Mouse (Mus musculus): Measurements from ENCODE around the gene Mybph.

Mybph gene

GRCm38 (mm10) chr1:134193126-134193525, at the start of gene Mybph:
Mybph (plus strand) TSS chr1:134193448.
- DNase-seq (ENCODE audit: low spot score in 2 of 2): no peak

GRCm38 (mm10) chr1:134146066-134146465, 47.2 kb upstream of the Mybph start:
- no peak for DNase-seq (ENCODE audit: low spot score in 2 of 2)

GRCm38 (mm10) chr1:134150076-134150475, 43.2 kb upstream of the Mybph start:
- DNase-seq (ENCODE audit: low spot score in 2 of 2): no peak

- DNase-seq (ENCODE audit: low spot score in 2 of 2): no peak
Measured at GRCm38 (mm10) chr1:134150745-134151144, 42.5 kb upstream of the Mybph start.

- peak; percentile 70 to 78 for DNase-seq (ENCODE audit: low spot score in 2 of 2)
Measured at GRCm38 (mm10) chr1:134151655-134152412, 41.4 kb upstream of the Mybph start.

GRCm38 (mm10) chr1:134152626-134153590, 40.3 kb upstream of the Mybph start:
- DNase-seq (ENCODE audit: low spot score in 2 of 2): no peak

- no peak for DNase-seq (ENCODE audit: low spot score in 2 of 2)
Measured at GRCm38 (mm10) chr1:134154121-134154520, 39.1 kb upstream of the Mybph start.

GRCm38 (mm10) chr1:134154655-134155054, 38.6 kb upstream of the Mybph start:
- DNase-seq (ENCODE audit: low spot score in 2 of 2): no peak

GRCm38 (mm10) chr1:134160404-134160803, 32.8 kb upstream of the Mybph start:
- no peak for DNase-seq (ENCODE audit: low spot score in 2 of 2)

GRCm38 (mm10) chr1:134161399-134161798, 31.8 kb upstream of the Mybph start:
- no peak for DNase-seq (ENCODE audit: low spot score in 2 of 2)

- DNase-seq (ENCODE audit: low spot score in 2 of 2): no peak
Measured at GRCm38 (mm10) chr1:134162510-134163225, 30.6 kb upstream of the Mybph start.

- no peak for DNase-seq (ENCODE audit: low spot score in 2 of 2)
Measured at GRCm38 (mm10) chr1:134163476-134163875, 29.8 kb upstream of the Mybph start.

- no peak for DNase-seq (ENCODE audit: low spot score in 2 of 2)
Measured at GRCm38 (mm10) chr1:134164454-134164853, 28.8 kb upstream of the Mybph start.

GRCm38 (mm10) chr1:134166547-134166946, 26.7 kb upstream of the Mybph start:
- DNase-seq (ENCODE audit: low spot score in 2 of 2): no peak

- no peak for DNase-seq (ENCODE audit: low spot score in 2 of 2)
Measured at GRCm38 (mm10) chr1:134167416-134168305, 25.6 kb upstream of the Mybph start.

GRCm38 (mm10) chr1:134168567-134168966, 24.7 kb upstream of the Mybph start:
- no peak for DNase-seq (ENCODE audit: low spot score in 2 of 2)

- no peak for DNase-seq (ENCODE audit: low spot score in 2 of 2)
Measured at GRCm38 (mm10) chr1:134168985-134169697, 24.1 kb upstream of the Mybph start.

- DNase-seq (ENCODE audit: low spot score in 2 of 2): no peak
Measured at GRCm38 (mm10) chr1:134173081-134173480, 20.2 kb upstream of the Mybph start.

- no peak for DNase-seq (ENCODE audit: low spot score in 2 of 2)
Measured at GRCm38 (mm10) chr1:134177976-134178375, 15.3 kb upstream of the Mybph start.

GRCm38 (mm10) chr1:134182025-134182424, 11.2 kb upstream of the Mybph start, which contains the start of gene Chil1:
Chil1 (plus strand) TSS chr1:134182176.
- peak in 1 of 2 experiments; percentile 57 for DNase-seq (ENCODE audit: low spot score in 2 of 2)
